ENCODE assay signal across 17 mouse cellular contexts in the genomic region with DNA sequence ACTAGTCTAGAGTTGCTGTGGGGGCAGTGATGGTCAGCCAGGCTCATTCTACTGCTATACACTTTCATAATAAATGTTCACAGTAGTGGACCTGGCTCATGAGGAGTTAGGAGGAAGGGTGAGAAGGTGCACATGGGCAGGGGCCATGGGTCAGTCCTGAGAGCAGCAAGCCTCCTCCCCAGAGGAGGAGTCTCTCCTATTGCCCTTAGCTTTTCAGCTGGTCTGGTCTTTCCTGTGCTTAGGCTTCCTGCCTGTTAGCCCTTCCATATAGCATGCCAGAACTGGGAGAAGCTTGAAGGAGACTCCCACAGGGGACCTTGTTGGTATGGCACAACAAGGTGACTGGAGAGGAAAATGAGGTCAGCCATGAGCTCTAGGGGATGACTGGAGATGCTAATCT.
"Had no signal": no experiment of that assay in that cellular context is flagged by ENCODE, and none has a peak within 500 bp of the region (broad histone marks: within the 10 kb centered on the region; RNA-seq: fewer than 3 reads in every experiment).

No protein-coding gene starts in this region.

- H3K4me2 ChIP-seq: lung, embryonic 14.5 days; midbrain, embryonic 12.5 days; neural tube, embryonic 13.5 days; neural tube, embryonic 15.5 days; stomach, embryonic 15.5 days had no signal

- H3K36me3 ChIP-seq: midbrain, embryonic 10.5 days; midbrain, embryonic 12.5 days; neural tube, embryonic 13.5 days; neural tube, embryonic 15.5 days; stomach, embryonic 15.5 days had no signal

- H3K27ac ChIP-seq: midbrain, embryonic 10.5 days; midbrain, embryonic 12.5 days; neural tube, embryonic 13.5 days; neural tube, embryonic 15.5 days; stomach, embryonic 15.5 days; stomach, postnatal 0 days had no signal

- H3K27me3 ChIP-seq: neural tube, embryonic 13.5 days; neural tube, embryonic 15.5 days; stomach, embryonic 15.5 days had no signal

- H3K9ac ChIP-seq: lung, embryonic 14.5 days; midbrain, embryonic 12.5 days; neural tube, embryonic 13.5 days; neural tube, embryonic 15.5 days; stomach, embryonic 15.5 days had no signal

- ATAC-seq: midbrain, embryonic 16.5 days had no signal

- DNase-seq: lung, adult 18-20 months; lung, embryonic 14.5 days; lung, postnatal 10 days; lung, postnatal 4 days; midbrain, embryonic 14.5 days; right cerebral cortex, postnatal 14 days; thymus, adult 2 months; thymus, postnatal 25 days; thymus, postnatal 4 days had no signal

- H3K4me1 ChIP-seq: midbrain, embryonic 12.5 days had no signal

- H3K9me3 ChIP-seq: midbrain, embryonic 10.5 days; midbrain, embryonic 12.5 days; neural tube, embryonic 13.5 days; neural tube, embryonic 15.5 days; stomach, embryonic 15.5 days had no signal

- H3K4me3 ChIP-seq: midbrain, embryonic 10.5 days; midbrain, embryonic 12.5 days; myocyte; neural tube, embryonic 13.5 days; neural tube, embryonic 15.5 days; stomach, embryonic 15.5 days had no signal
